Mouse (Mus musculus) heart, adult 2 months (tissue): Measurements from ENCODE around the gene Klf2. TPM values are rescaled to one million over a fixed set of nuclear protein-coding genes. Genes with fewer than 3 reads are reported as not detected.

Experiments
- DNase-seq, 2 experiments: peaks; one replicate each; pipeline ENCODE4 v3.0.0; 2021
- H3K27ac ChIP-seq: fragments of 200-600 bp; 2 replicates; pipeline ENCODE4 v1.8.1; 2022
- H3K27me3 ChIP-seq: fragments of 200-500 bp; 2 replicates; pipeline ENCODE4 v1.6.1; 2012; ENCODE audit warnings: mild to moderate bottlenecking, low read length, inconsistent platforms, mixed read lengths; ENCODE audit not compliant: control insufficient read depth, insufficient read depth
- H3K36me3 ChIP-seq: fragments of 200-500 bp; 2 replicates; pipeline ENCODE4 v1.6.1; 2012; ENCODE audit warnings: low read length, inconsistent platforms; ENCODE audit not compliant: control insufficient read depth, insufficient read depth
- H3K4me1 ChIP-seq: fragments of 200-500 bp; 2 replicates; pipeline ENCODE4 v1.6.1; 2011; ENCODE audit warnings: low read length; ENCODE audit not compliant: control insufficient read depth, insufficient read depth
- H3K4me3 ChIP-seq: fragments of 200-600 bp; 2 replicates; pipeline ENCODE4 v1.8.1; 2022
- H3K79me2 ChIP-seq: fragments of 200-500 bp; replicated peaks from 2 replicates; pipeline ENCODE4 v1.6.1; 2012; ENCODE audit warnings: mild to moderate bottlenecking, inconsistent platforms, low read length, moderate library complexity, mixed read lengths; ENCODE audit not compliant: control insufficient read depth, insufficient read depth
- H3K9ac ChIP-seq: fragments of 200-500 bp; 2 replicates; pipeline ENCODE4 v1.6.1; 2012; ENCODE audit warnings: low read depth, mild to moderate bottlenecking, control low read depth, inconsistent platforms, low read length, mixed read lengths
- CTCF ChIP-seq: fragments of 200-600 bp; IDR thresholded peaks from 2 replicates; pipeline ENCODE4 v1.8.1; 2022; ENCODE audit warnings: antibody characterized with exemption, mild to moderate bottlenecking, moderate library complexity
- EP300 ChIP-seq: fragments of 200-500 bp; IDR thresholded peaks from 2 replicates; pipeline ENCODE4 v1.6.1; 2011; ENCODE audit warnings: low read depth, low read length, control low read depth; ENCODE audit not compliant: insufficient read depth
- POLR2A ChIP-seq: fragments of 200-500 bp; IDR thresholded peaks from 2 replicates; pipeline ENCODE4 v1.6.1; 2011; ENCODE audit warnings: mild to moderate bottlenecking, low read depth, low read length, control low read depth; ENCODE audit not compliant: insufficient read depth
- WGBS: fragments of 180-500 bp; shearing (Covaris S2); methylation state at CpG from one replicate; pipeline ENCODE4 v1.1.7; 2018; 5-methylcytosine and 5-hydroxymethylcytosine counted together
- intact Hi-C: fragments of 180-260 bp; cut with DNase I; formaldehyde crosslinking; loops from one replicate; pipeline ENCODE4 v1.15.1; 2025
- polyA plus RNA-seq: library from polyadenylated mRNA; depleted of rRNA; stranded (reverse); fragments of >200 nt; gene quantifications from 2 replicates; pipeline ENCODE4 v1.2.3, GENCODE M21; 2012; rRNA removed
- total RNA-seq, 2 experiments: library from RNA; stranded (reverse); gene quantifications; 2 replicates each; pipeline ENCODE4 v1.2.3; 2021

The Klf2 gene
- total and polyA plus RNA-seq, 3 experiments = 42.6 to 92.7 (median 76.0) TPM

DNA sequence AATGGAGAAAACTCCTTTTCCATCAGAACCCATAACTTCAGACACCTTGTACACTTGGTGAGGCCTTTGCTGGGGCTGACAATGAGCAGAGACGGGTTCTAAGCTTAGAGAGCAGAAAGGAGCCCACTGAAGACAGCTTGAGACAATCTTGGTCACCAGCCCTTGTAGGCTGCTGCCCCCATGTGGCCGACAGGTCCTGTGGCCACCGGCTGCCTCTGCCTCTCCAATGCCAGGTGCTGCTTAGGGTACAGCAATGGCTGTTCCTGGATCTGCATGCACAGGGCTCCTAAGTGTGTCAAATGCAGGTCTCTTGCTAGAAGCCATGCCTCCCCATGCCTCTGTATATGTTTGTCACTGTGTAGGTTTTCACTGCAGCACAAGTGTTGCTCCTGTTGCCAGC, 47.0 kb downstream of the Klf2 start:
- Histone ChIP-seq H3K79me2 (no peaks in the 10 kb centered on the region), H3K27me3 (no peaks in the 10 kb centered on the region), H3K9ac (peak overlapping the region; percentile 49; the same call in 1 of the 2 replicates), H3K27ac (peak overlapping the region; percentile 18), H3K4me1 (peaks cover 13% of the 10 kb centered on the region), H3K36me3 (peaks cover 3% of the 10 kb centered on the region), H3K4me3 (no peak overlapping the region)
- intact Hi-C loops = loop anchor here (1.0 to 5.0 kb wide), 5 partner anchors 30 to 189 kb away; partner anchors contain the start of gene Ap1m1
- WGBS = 3% methylated on average over 3 of the region's 3 CpGs
- no peak; the same call in none of the 2 replicates for TF ChIP-seq CTCF
- peak; percentile 97 for TF ChIP-seq EP300
- peak; percentile 87 to 89 for DNase-seq

DNA sequence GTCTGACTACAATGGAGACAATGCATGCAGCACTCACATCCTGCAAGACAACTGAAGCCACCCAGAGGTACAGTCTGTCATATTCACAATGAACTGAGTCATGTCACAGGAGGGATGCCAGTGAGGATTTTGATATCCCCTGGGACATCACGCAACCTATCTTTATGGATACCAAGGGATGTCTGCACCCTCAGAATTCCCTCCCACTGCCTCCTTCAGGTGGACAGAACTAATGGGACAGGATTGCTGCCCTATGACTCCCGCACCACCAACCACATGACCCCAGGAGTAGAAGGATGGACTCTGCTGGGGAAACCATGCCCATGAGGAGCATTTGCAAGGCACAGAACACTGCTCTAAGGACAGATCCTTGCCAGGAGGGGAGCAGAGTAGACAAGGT, 47.6 kb downstream of the Klf2 start:
- no peak overlapping the region for H3K4me3 ChIP-seq
- no peak for DNase-seq
- H3K9ac ChIP-seq = no peak overlapping the region
- no peaks in the 10 kb centered on the region for H3K79me2 ChIP-seq
- WGBS = 85% methylated on average over 2 of the region's 2 CpGs
- no peaks in the 10 kb centered on the region for H3K27me3 ChIP-seq
- H3K4me1 ChIP-seq = peaks cover 13% of the 10 kb centered on the region
- no peak overlapping the region for H3K27ac ChIP-seq
- peaks cover 3% of the 10 kb centered on the region for H3K36me3 ChIP-seq
- TF ChIP-seq CTCF (no peak), EP300 (no peak), POLR2A (no peak)
- intact Hi-C loops = loop anchor here (5.0 kb wide), 1 partner anchor 124 kb away; the partner anchor contains the start of gene Ap1m1

Other genes starting within 250 kb of the Klf2 start
- gene Olfr373, start 235.9 kb upstream of the Klf2 start, total RNA-seq = not detected
- not detected in 2 replicates for gene Olfr373, start 235.9 kb upstream of the Klf2 start, polyA plus RNA-seq
- gene Olfr374, start 212.0 kb upstream of the Klf2 start, total RNA-seq = not detected
- gene Olfr374, start 212.0 kb upstream of the Klf2 start, polyA plus RNA-seq = not detected in 2 replicates
- 100 to 1,000 TPM in 1 of 2 experiments, 10 to 100 TPM in 1; 81.4 to 106 TPM for gene Tpm4, start 184.1 kb upstream of the Klf2 start, total RNA-seq
- gene Tpm4, start 184.1 kb upstream of the Klf2 start, polyA plus RNA-seq = 49.9 and 73.3 TPM in 2 replicates
- gene Rab8a, start 157.8 kb upstream of the Klf2 start, total RNA-seq = 10 to 100 TPM; 23.6 to 24.2 TPM
- gene Rab8a, start 157.8 kb upstream of the Klf2 start, polyA plus RNA-seq = 40.9 and 52.2 TPM in 2 replicates
- gene Hsh2d, start 129.4 kb upstream of the Klf2 start, total RNA-seq = not detected
- gene Hsh2d, start 129.4 kb upstream of the Klf2 start, polyA plus RNA-seq = 0.18 and 0.55 TPM in 2 replicates
- 1 to 10 TPM in 1 of 2 experiments, under 1 TPM in 1; 0.66 to 1.5 TPM for gene Cib3, start 106.2 kb upstream of the Klf2 start, total RNA-seq
- 1.1 TPM in 2 replicates for gene Cib3, start 106.2 kb upstream of the Klf2 start, polyA plus RNA-seq
- gene Gm11034, start 105.4 kb upstream of the Klf2 start, total RNA-seq = not detected
- gene Gm11034, start 105.4 kb upstream of the Klf2 start, polyA plus RNA-seq = not detected in 2 replicates
- gene Fam32a, start 99.3 kb upstream of the Klf2 start, total RNA-seq = 10 to 100 TPM; 21.4 to 23.2 TPM
- gene Fam32a, start 99.3 kb upstream of the Klf2 start, polyA plus RNA-seq = 21.2 and 29.9 TPM in 2 replicates
- 10 to 100 TPM; 44.6 to 48.8 TPM for gene Ap1m1, start 79.0 kb upstream of the Klf2 start, total RNA-seq
- gene Ap1m1, start 79.0 kb upstream of the Klf2 start, polyA plus RNA-seq = 74.3 and 77.0 TPM in 2 replicates
- gene Gm10282, start 13.8 kb upstream of the Klf2 start, total RNA-seq = 1 to 10 TPM; 6.7 to 8.5 TPM
- gene Gm10282, start 13.8 kb upstream of the Klf2 start, polyA plus RNA-seq = 1.1 and 2.9 TPM in 2 replicates
- gene Eps15l1, start 102.4 kb downstream of the Klf2 start, total RNA-seq = 10 to 100 TPM; 36.2 to 39.6 TPM
- 34.0 and 46.4 TPM in 2 replicates for gene Eps15l1, start 102.4 kb downstream of the Klf2 start, polyA plus RNA-seq
- 10 to 100 TPM; 20.3 to 25.1 TPM for gene Calr3, start 124.8 kb downstream of the Klf2 start, total RNA-seq
- 5.7 and 19.9 TPM in 2 replicates for gene Calr3, start 124.8 kb downstream of the Klf2 start, polyA plus RNA-seq
- 1 to 10 TPM; 4.0 to 4.7 TPM for gene 1700030K09Rik, start 124.8 kb downstream of the Klf2 start, total RNA-seq
- 5.0 and 5.7 TPM in 2 replicates for gene 1700030K09Rik, start 124.8 kb downstream of the Klf2 start, polyA plus RNA-seq
- 10 to 100 TPM; 38.7 to 40.0 TPM for gene Cherp, start 156.2 kb downstream of the Klf2 start, total RNA-seq
- 22.3 and 25.4 TPM in 2 replicates for gene Cherp, start 156.2 kb downstream of the Klf2 start, polyA plus RNA-seq
- gene Slc35e1, start 173.6 kb downstream of the Klf2 start, total RNA-seq = 10 to 100 TPM; 68.0 to 85.7 TPM
- 83.2 and 110 TPM in 2 replicates for gene Slc35e1, start 173.6 kb downstream of the Klf2 start, polyA plus RNA-seq
- 1 to 10 TPM; 9.3 to 9.5 TPM for gene Med26, start 229.2 kb downstream of the Klf2 start, total RNA-seq
- 6.9 and 7.0 TPM in 2 replicates for gene Med26, start 229.2 kb downstream of the Klf2 start, polyA plus RNA-seq